Mouse (Mus musculus) CH12.LX (cell line): ENCODE data around the gene Tcte1. TPM values are rescaled to one million over a fixed set of nuclear protein-coding genes. Genes with fewer than 3 reads are reported as not detected.

ENCODE experiments used
- DNase-seq: peaks from one replicate; pipeline ENCODE4 v3.0.0-alpha.2; 2013; ENCODE audit errors: extremely low read depth
- H3K27ac ChIP-seq: 2 replicates; pipeline ENCODE4 v1.5.1; 2012; ENCODE audit warnings: low read depth, mild to moderate bottlenecking, control low read depth, moderate library complexity; ENCODE audit not compliant: insufficient read depth
- H3K27me3 ChIP-seq: replicated peaks from 2 replicates; pipeline ENCODE3; 2012; ENCODE audit warnings: inconsistent platforms
- H3K36me3 ChIP-seq, 2 experiments: replicated peaks in 1 of 2; 2 replicates each; pipeline versions ENCODE3 to v1.6.1; 2012; ENCODE audit warnings: inconsistent platforms in 1 of 2, low read length in 1 of 2, mild to moderate bottlenecking in 1 of 2, mixed read lengths in 1 of 2, moderate library complexity in 1 of 2; ENCODE audit not compliant: control insufficient read depth in 1 of 2, insufficient read depth in 1 of 2
- H3K4me1 ChIP-seq, 2 experiments: 2 replicates each; pipeline ENCODE4 v1.6.1; 2012; ENCODE audit warnings: inconsistent platforms in 1 of 2, moderate library complexity in 1 of 2; ENCODE audit not compliant: insufficient read depth in 2 of 2, control insufficient read depth in 1 of 2
- H3K4me2 ChIP-seq: 2 replicates; pipeline ENCODE4 v1.6.1; 2012; ENCODE audit warnings: low read depth, mild to moderate bottlenecking, control low read depth; ENCODE audit not compliant: poor library complexity, insufficient read depth, severe bottlenecking
- H3K4me3 ChIP-seq, 3 experiments: fragments of 150-350 bp in 1 of 3; sonication (generic) in 1 of 3; replicated peaks in 1 of 3; 2 replicates each; pipeline versions ENCODE3 to v1.5.1; 2011 to 2012; ENCODE audit warnings: low read depth in 2 of 3, low read length in 2 of 3, mild to moderate bottlenecking in 2 of 3, moderate library complexity in 2 of 3, control low read depth in 1 of 3, improper control_type of control experiment in 1 of 3, inconsistent platforms in 1 of 3, mixed read lengths in 1 of 3; ENCODE audit not compliant: poor library complexity in 1 of 3
- H3K79me2 ChIP-seq: replicated peaks from 2 replicates; pipeline ENCODE4 v1.6.1; 2012; ENCODE audit warnings: mild to moderate bottlenecking, moderate library complexity; ENCODE audit not compliant: control insufficient read depth, poor library complexity, insufficient read depth, severe bottlenecking; ENCODE audit errors: extremely low read depth
- H3K9ac ChIP-seq: 2 replicates; pipeline ENCODE4 v1.6.1; 2012; ENCODE audit warnings: low read depth, mild to moderate bottlenecking, control low read depth, moderate library complexity; ENCODE audit not compliant: insufficient read depth
- H3K9me3 ChIP-seq: replicated peaks from 2 replicates; pipeline ENCODE3; 2012; ENCODE audit warnings: low read length, inconsistent platforms, mixed read lengths
- BHLHE40 ChIP-seq: IDR thresholded peaks from 2 replicates; pipeline ENCODE4 v1.6.1; 2011; ENCODE audit warnings: mild to moderate bottlenecking, low read depth, low read length, improper control_type of control experiment
- CTCF ChIP-seq, 2 experiments: IDR thresholded peaks in 1 of 2; conservative IDR thresholded peaks in 1 of 2; 2 replicates each; pipeline ENCODE4 v1.5.1; 2011 to 2012; ENCODE audit warnings: low read depth in 2 of 2, low read length in 2 of 2, improper control_type of control experiment in 1 of 2, inconsistent platforms in 1 of 2, mild to moderate bottlenecking in 1 of 2, moderate library complexity in 1 of 2
- E2F4 ChIP-seq: IDR thresholded peaks from 2 replicates; pipeline ENCODE4 v1.6.1; 2011; ENCODE audit warnings: low read depth, low read length, improper control_type of control experiment; ENCODE audit not compliant: insufficient replicate concordance
- ELF1 ChIP-seq: IDR thresholded peaks from 2 replicates; pipeline ENCODE4 v1.6.1; 2014; ENCODE audit warnings: low read depth, mild to moderate bottlenecking, inconsistent platforms, low read length, improper control_type of control experiment
- EP300 ChIP-seq: IDR thresholded peaks from 2 replicates; pipeline ENCODE4 v1.6.1; 2011; ENCODE audit warnings: low read length, improper control_type of control experiment
- ETS1 ChIP-seq: conservative IDR thresholded peaks from 2 replicates; pipeline ENCODE4 v1.6.1; 2012; ENCODE audit warnings: low read depth, mild to moderate bottlenecking, inconsistent platforms, low read length, improper control_type of control experiment, moderate library complexity
- HCFC1 ChIP-seq: IDR thresholded peaks from 2 replicates; pipeline ENCODE4 v1.6.1; 2012; ENCODE audit warnings: low read depth, mild to moderate bottlenecking, inconsistent platforms, low read length, improper control_type of control experiment
- IRF4 ChIP-seq: IDR thresholded peaks from 2 replicates; pipeline ENCODE4 v1.6.1; 2014; ENCODE audit warnings: low read depth, mild to moderate bottlenecking, inconsistent platforms, low read length, improper control_type of control experiment
- JUN ChIP-seq: IDR thresholded peaks from 2 replicates; pipeline ENCODE4 v1.6.1; 2011; ENCODE audit warnings: low read depth, mild to moderate bottlenecking, low read length, improper control_type of control experiment, moderate library complexity; ENCODE audit not compliant: insufficient read depth
- JUND ChIP-seq: conservative IDR thresholded peaks from 2 replicates; pipeline ENCODE4 v1.6.1; 2011; ENCODE audit warnings: low read depth, low read length, improper control_type of control experiment
- KAT2A ChIP-seq: IDR thresholded peaks from 2 replicates; pipeline ENCODE4 v1.6.1; 2012; ENCODE audit warnings: low read length, improper control_type of control experiment, inconsistent platforms; ENCODE audit not compliant: insufficient replicate concordance
- MAZ ChIP-seq: IDR thresholded peaks from 2 replicates; pipeline ENCODE4 v1.6.1; 2012; ENCODE audit warnings: low read depth, mild to moderate bottlenecking, inconsistent platforms, low read length, improper control_type of control experiment, moderate library complexity
- MYC ChIP-seq: IDR thresholded peaks from 2 replicates; pipeline ENCODE4 v1.6.1; 2011; ENCODE audit warnings: low read depth, mild to moderate bottlenecking, improper control_type of control experiment, low read length
- NELFE ChIP-seq: IDR thresholded peaks from 2 replicates; pipeline ENCODE4 v1.6.1; 2011; ENCODE audit warnings: low read depth, low read length, improper control_type of control experiment
- PAX5 ChIP-seq: IDR thresholded peaks from 2 replicates; pipeline ENCODE4 v1.6.1; 2012; ENCODE audit warnings: low read length, inconsistent platforms, mixed read lengths
- RAD21 ChIP-seq: IDR thresholded peaks from 2 replicates; pipeline ENCODE4 v1.6.1; 2011; ENCODE audit warnings: low read depth, mild to moderate bottlenecking, low read length, improper control_type of control experiment, moderate library complexity
- RCOR1 ChIP-seq: conservative IDR thresholded peaks from 2 replicates; pipeline ENCODE4 v1.6.1; 2012; ENCODE audit warnings: low read depth, mild to moderate bottlenecking, inconsistent platforms, low read length, improper control_type of control experiment
- SIN3A ChIP-seq: IDR thresholded peaks from 2 replicates; pipeline ENCODE4 v1.6.1; 2012; ENCODE audit warnings: low read length, improper control_type of control experiment, inconsistent platforms
- TCF12 ChIP-seq: IDR thresholded peaks from 2 replicates; pipeline ENCODE4 v1.6.1; 2014; ENCODE audit warnings: low read depth, mild to moderate bottlenecking, inconsistent platforms, low read length, improper control_type of control experiment
- USF1 ChIP-seq: IDR thresholded peaks from 2 replicates; pipeline ENCODE4 v1.6.1; 2014; ENCODE audit warnings: low read depth, mild to moderate bottlenecking, inconsistent platforms, low read length, improper control_type of control experiment
- USF2 ChIP-seq: conservative IDR thresholded peaks from 2 replicates; pipeline ENCODE4 v1.6.1; 2011; ENCODE audit warnings: low read depth, low read length, improper control_type of control experiment
- ZMIZ1 ChIP-seq: IDR thresholded peaks from 2 replicates; pipeline ENCODE4 v1.6.1; 2012; ENCODE audit warnings: low read depth, mild to moderate bottlenecking, inconsistent platforms, low read length, improper control_type of control experiment
- dilution Hi-C: fragments of 300-500 bp; cut with MboI; formaldehyde crosslinking; loops from 2 replicates; pipeline ENCODE4 v1.14.3; 2020; ENCODE audit warnings: low sequenced_read_pairs; ENCODE audit not compliant: extremely low pct_unique_long_range_greater_than_20kb, extremely low pct_ligation_motif_present
- in situ Hi-C: fragments of 300-500 bp; cut with MboI; formaldehyde crosslinking; loops from 3 replicates; pipeline ENCODE4 v1.14.3; 2019; ENCODE audit warnings: low sequenced_read_pairs, low pct_ligation_motif_present, low pct_unique_long_range_greater_than_20kb, mixed read lengths
- polyA plus RNA-seq: library from polyadenylated mRNA; unstranded; fragments of >175 nt; gene quantifications from 2 replicates; pipeline ENCODE4 v1.2.1, GENCODE M21; 2012; ENCODE audit warnings: low read depth; ENCODE audit not compliant: insufficient read length
- total RNA-seq, 2 experiments: library from RNA; depleted of rRNA; stranded (reverse); fragments of 300-350 nt in 1 of 2; fragments of >200 nt in 1 of 2; gene quantifications; 2 replicates each; pipeline ENCODE4 v1.2.3; 2012 to 2014

The Tcte1 gene
- total and polyA plus RNA-seq, 3 experiments: not detected

GRCm38 (mm10) chr17:45585725-45586448 is 62.7 kb downstream of the Tcte1 start:
- Histone ChIP-seq H3K79me2 (no peaks in the 10 kb centered on the region), H3K4me3 (no peak overlapping the region), H3K27ac (no peak overlapping the region), H3K9me3 (peaks cover 10% of the 10 kb centered on the region), H3K27me3 (no peaks in the 10 kb centered on the region), H3K4me2 (no peak overlapping the region), H3K36me3 (peaks cover 30 to 64% of the 10 kb centered on the region in 2 experiments), H3K4me1 (peaks cover 8 to 46% of the 10 kb centered on the region in 2 experiments), H3K9ac (no peak overlapping the region)
- TF ChIP-seq MAZ (no peak), ZMIZ1 (no peak), JUN (no peak), RAD21 (no peak), USF2 (no peak), JUND (no peak), CTCF (conservative IDR thresholded peaks at IDR 0.05 in 1 of 2, IDR thresholded peaks at IDR 0.05 in 1 of 2; ENCODE audit: low read depth in 2 of 2, low read length in 2 of 2) (no peak), RCOR1 (no peak), SIN3A (no peak), HCFC1 (no peak), BHLHE40 (no peak), ELF1 (no peak), NELFE (no peak), EP300 (no peak), E2F4 (no peak), USF1 (no peak), IRF4 (no peak), KAT2A (no peak), MYC (no peak)
- dilution Hi-C loops (no loop called here), in situ Hi-C loops (loop anchor here (5.0 kb wide), 2 partner anchors 41 to 131 kb away; no protein-coding TSS in a partner anchor)
- no peak for DNase-seq

- DNase-seq: no peak
- H3K4me3 ChIP-seq: no peak overlapping the region
- dilution Hi-C loops (no loop called here), in situ Hi-C loops (loop anchor here (5.0 kb wide), 2 partner anchors 41 to 131 kb away; no protein-coding TSS in a partner anchor)
- peaks cover 30 to 69% of the 10 kb centered on the region in 2 experiments for H3K36me3 ChIP-seq
- H3K4me2 ChIP-seq: no peak overlapping the region
- H3K27ac ChIP-seq: no peak overlapping the region
- no peaks in the 10 kb centered on the region for H3K27me3 ChIP-seq
- peaks cover 10% of the 10 kb centered on the region for H3K9me3 ChIP-seq
- no peaks in the 10 kb centered on the region for H3K79me2 ChIP-seq
- no peak for TF ChIP-seq MYC
- no peak for TF ChIP-seq PAX5
- TF ChIP-seq CTCF (conservative IDR thresholded peaks at IDR 0.05 in 1 of 2, IDR thresholded peaks at IDR 0.05 in 1 of 2; ENCODE audit: low read depth in 2 of 2, low read length in 2 of 2): peak; percentile 39 to 45
- no peak for TF ChIP-seq ETS1
- TF ChIP-seq TCF12: no peak
- H3K9ac ChIP-seq: no peak overlapping the region
- H3K4me1 ChIP-seq: peaks cover 8 to 44% of the 10 kb centered on the region in 2 experiments
Measured at GRCm38 (mm10) chr17:45586449-45586837, 63.2 kb downstream of the Tcte1 start.
